Mouse (Mus musculus) mouse embryonic stem cell (cell line): Measurements from ENCODE around the gene Alkbh6.

Experiments used
- in situ Hi-C, 2 experiments: fragments of 300-500 bp; cut with MboI; formaldehyde crosslinking; loops; 1 replicate in 1 of 2; 3 replicates in 1 of 2; pipeline ENCODE4 v1.14.3; 2019 to 2020; ENCODE audit warnings: low sequenced_read_pairs in 2 of 2, low pct_unique_long_range_greater_than_20kb in 1 of 2, mixed read lengths in 1 of 2; ENCODE audit not compliant: unreplicated experiment in 1 of 2

Gene Alkbh6

GRCm38 (mm10) chr7:30322865-30323264 is 14.3 kb downstream of the Alkbh6 start:
- in situ Hi-C loops, result no loop called here

- in situ Hi-C loops, result no loop called here
Observed at GRCm38 (mm10) chr7:30323795-30324194, 15.3 kb downstream of the Alkbh6 start, which contains the start of gene Sdhaf1. Sdhaf1 (minus strand) TSS chr7:30323895.

- in situ Hi-C loops, result no loop called here
Observed at GRCm38 (mm10) chr7:30324300-30324944, 15.9 kb downstream of the Alkbh6 start.

DNA sequence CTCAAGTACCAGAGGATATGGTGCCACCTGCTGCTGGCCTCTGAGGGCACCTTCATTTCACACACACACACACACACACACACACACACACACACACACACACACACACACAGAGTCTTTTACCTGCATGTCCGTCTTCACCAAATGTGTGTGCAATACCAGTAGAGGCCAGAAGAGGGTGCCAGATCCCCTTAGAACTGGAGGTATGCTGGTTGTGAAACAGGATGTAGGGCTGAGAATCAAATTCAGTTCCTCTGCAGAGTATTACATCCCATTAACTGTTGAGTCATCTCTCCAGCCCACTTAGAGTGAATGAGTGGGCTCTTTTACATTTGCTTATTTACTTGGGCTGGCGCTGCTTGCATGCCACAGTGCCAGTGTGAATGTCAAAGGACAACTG is 16.8 kb downstream of the Alkbh6 start:
- in situ Hi-C loops, result no loop called here

DNA sequence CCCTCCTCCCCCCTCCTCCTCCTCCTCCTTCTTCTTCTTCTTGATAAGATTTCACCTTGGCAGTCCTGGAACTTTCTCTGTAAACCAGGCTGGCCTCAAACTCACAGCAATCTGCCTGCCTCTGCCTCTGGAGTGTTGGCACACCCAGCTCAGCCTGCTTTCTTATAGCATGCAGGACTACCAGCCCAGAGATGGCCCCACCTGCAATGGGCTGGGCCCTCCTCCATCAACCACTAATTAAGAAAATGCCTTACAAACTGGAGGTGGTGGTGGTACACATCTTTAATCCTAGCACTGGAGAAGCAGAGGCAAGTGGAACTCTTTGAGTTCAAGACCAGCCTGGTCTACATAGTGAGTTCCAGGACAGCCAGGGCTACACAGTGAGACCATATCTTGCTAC is 17.9 kb downstream of the Alkbh6 start:
- in situ Hi-C loops, result no loop called here

DNA sequence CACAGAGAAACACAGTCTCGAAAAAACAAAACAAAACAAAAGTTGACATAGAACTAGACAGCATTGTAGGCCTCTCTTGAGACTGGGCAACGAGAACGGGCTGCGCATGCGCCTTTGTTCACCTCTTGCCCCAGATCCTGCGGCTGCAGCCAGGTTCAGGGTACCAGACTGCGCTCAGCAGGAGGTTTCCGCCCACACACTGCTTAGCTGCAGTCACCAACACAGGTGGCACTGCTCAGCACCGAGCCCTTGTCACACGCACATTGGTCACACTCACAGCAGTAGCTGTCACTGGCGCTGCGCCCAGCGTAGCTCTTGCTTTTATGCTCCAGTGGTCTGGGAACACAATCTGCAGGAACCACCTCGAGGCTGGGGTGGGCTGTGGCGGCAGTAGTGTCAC is 18.6 kb downstream of the Alkbh6 start:
- in situ Hi-C loops, result no loop called here

DNA sequence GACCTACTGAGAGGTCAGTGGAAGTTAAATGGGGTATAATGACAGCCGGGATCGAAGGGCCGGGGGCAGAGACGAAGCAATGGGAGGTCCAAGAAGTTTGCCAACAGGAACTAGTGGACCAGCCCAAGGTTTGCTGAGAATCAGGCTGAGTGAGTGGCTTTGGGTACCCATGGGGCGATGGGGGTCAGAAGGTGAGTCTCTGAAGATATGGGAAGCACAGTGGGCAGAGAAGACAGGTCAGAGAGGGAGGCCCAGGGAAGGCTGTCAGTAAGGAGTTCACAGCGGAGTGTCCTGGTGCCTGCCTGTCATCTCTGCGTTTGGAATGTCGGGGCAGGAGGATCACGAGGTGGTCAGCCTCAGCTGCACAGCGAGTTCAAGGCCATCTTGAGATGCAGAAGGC is 19.9 kb downstream of the Alkbh6 start:
- in situ Hi-C loops, result no loop called here

DNA sequence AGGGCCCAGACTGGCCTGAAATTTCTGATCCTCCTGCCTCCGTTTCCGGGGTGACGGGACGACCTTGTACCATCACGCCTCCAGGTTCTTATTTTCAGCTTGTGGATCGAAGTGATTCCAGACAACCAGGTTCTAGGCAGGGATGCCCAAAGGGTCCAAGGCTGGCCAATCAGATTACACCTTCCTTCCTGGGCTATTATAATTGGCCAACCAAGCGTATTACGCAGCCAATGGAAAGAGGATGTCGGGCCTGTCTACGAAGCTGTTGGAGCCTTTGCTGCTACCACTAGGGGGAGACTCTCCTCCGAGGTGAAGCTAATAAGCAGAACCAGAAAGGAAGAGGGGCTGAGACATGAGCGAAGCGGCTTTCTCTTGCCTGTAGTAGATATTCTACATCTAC is 23.4 kb downstream of the Alkbh6 start:
- in situ Hi-C loops, result no loop called here

GRCm38 (mm10) chr7:30332622-30333259 is 24.2 kb downstream of the Alkbh6 start:
- in situ Hi-C loops, result no loop called here

GRCm38 (mm10) chr7:30333436-30333835 is 24.9 kb downstream of the Alkbh6 start:
- in situ Hi-C loops, result no loop called here

DNA sequence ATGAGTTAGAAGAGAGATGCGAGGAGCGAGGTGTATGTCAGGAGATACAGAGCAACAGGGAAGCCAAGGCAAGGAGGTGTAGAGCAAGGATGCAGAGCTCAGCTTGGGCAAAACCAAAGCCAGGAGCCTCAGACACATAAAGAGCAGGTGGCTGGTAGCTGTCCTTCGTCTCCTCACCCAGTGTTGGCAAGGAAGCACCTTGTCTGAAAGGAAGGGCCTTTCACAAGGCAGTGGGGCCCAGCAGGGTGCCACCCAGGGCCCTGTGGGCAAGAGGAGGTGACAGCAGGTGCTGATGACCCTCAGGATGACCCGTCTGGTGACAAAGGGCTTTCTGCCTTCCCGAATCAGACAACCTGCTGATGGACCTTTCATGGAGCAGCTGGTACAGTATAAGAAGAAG is 26.0 kb downstream of the Alkbh6 start:
- in situ Hi-C loops, result no loop called here

- in situ Hi-C loops, result loop anchor here in 1 of 2 experiments (5.0 kb wide), 2 partner anchors 92 to 137 kb away; no protein-coding TSS in a partner anchor
Observed at GRCm38 (mm10) chr7:30335688-30336087, 27.2 kb downstream of the Alkbh6 start.

GRCm38 (mm10) chr7:30336384-30336783 is 27.9 kb downstream of the Alkbh6 start:
- in situ Hi-C loops, result loop anchor here in 1 of 2 experiments (5.0 kb wide), 2 partner anchors 91 to 136 kb away; no protein-coding TSS in a partner anchor

DNA sequence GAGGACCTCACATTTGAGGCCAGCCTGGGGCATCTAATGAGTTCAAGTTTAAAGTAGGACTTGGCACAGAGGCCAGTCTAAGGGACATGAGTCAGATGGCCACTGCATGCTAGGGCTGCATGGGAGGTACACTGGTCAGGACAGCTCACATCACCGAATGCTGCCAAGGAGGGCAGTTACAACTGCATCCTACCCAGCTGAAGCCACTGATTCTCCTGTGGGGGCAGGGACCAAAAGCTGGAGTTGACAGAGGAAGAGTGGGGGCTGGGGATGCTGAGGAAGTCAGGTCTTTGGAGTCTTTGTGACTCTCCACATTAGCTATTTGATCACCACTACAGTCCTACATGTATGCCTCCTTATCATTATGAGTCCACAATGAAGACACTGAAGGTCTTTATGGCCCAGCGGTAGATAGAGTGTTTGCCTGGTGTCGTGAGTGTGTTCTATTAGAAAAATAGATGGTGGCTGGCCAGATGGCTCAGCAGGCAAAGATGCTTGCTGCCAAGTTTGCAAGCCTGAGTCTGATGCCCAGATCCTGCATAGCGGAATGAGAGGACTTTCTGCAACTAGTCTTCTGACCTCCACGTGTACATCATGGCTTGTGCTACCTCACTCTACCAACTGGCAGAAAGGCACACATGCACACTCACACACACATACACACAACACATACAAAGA is 31.1 kb downstream of the Alkbh6 start:
- in situ Hi-C loops, result loop anchor here in 1 of 2 experiments (5.0 kb wide), 2 partner anchors 88 to 133 kb away; no protein-coding TSS in a partner anchor

DNA sequence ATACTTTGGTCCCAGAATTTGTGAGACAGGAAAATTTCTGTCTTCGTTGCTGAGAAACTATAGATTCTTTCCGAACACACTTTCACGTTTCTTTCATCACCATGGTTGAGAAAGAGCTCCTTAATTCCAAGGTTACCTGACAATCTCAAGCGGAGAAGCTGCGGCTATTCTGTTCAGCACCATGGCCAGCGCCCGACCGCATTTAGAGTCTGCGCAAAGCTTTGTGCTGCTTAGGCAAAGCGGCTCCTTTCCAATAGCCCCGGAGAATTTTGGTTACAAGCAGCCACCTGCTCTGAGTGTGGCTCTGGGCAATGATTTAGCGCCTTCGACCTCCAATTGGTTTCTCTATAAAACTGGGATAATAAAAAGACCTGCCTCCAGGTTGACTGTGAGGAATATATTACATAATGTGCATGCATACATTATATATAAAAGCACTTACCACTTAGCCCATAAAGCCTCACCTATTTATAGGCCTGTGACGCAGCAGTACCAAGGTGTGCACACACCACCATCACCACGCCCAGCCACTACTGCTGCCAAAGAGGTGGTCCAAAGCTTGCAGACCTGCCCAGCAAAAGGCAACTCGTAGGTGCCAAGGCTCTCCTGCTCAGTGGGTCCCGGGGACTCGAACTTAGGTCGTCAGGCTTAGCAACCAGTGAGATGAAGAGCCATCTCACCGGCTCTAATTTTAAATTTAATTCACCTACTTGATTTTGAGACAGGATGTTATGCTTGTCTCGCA is 38.3 kb downstream of the Alkbh6 start:
- in situ Hi-C loops, result no loop called here

DNA sequence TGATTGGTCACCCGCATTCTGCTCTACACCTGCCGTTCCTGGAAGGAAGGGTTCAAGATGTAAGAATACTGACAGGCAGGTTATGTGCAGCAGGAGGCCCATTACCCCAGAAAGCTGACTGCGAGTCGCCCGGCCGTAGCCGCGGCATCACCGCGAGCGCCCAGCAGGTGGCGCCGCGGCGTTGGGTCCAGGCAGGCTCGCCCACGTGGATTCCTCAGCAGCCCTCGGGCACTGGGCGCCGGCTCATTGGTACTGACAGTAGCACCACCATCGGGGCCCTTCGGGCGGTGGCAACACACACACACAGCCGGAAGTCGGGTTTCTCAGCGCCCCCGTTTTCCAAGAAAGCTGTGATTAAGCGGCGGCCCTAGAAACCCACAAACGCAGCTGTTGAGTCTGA is 39.3 kb downstream of the Alkbh6 start:
- in situ Hi-C loops, result no loop called here

DNA sequence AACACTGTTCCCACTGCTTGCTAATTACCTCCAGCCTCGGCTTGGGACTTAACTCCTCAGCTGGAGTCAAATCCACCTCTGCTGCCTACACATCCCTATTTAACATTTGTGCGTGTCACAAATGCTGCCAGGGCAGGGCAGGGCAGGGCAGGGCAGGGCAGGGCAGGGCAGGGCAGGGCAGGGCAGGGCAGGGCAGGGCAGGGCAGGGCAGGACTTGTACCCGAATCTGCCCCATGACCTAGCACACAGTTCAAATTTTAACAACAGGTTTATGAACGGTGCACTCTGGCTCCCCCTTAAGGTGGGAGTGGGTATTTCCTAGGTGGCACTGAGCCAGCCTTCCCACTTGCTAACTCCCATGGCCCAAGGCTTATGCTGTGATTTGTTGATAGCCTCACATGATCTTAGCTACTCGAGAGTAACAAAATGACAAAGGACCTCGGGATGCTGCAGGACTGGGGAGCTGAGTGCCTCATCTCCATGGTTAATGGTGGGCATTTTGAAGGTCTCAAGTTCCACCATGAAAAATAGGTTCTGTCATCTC is 44.8 kb downstream of the Alkbh6 start:
- in situ Hi-C loops, result no loop called here

DNA sequence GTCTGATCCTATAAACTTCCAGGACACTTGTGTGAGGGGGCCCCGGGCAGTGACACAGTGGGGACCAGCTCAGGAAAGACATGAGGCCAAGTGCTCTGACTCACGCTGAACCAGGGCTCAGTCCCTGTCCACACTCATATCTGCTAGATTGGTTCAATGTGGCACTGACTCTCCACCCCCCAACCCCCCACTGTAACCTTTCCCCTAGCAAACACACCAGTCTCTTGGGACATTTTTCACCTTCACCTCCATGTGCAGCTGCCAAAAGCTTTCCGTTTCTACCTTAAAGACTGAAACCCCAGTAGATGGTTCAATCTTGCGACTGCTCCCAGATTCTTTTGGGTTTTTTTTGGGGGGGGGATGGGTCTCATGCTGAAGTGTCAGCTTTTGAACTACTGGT is 45.5 kb downstream of the Alkbh6 start:
- in situ Hi-C loops, result no loop called here
